Mouse (Mus musculus) neural tube, embryonic 11.5 days (tissue): ENCODE data around the gene Psenen. TPM values are rescaled to one million over a fixed set of nuclear protein-coding genes. Genes with fewer than 3 reads are reported as not detected.
A peak's percentile ranks its signal among the peaks of the same experiment; 100 is the strongest.

Experiments used
- ATAC-seq: fragments of 200-750 bp; cut with Nextera tagmentation; 2 replicates; pipeline ENCODE4 v1.8.0; 2017; ENCODE audit warnings: moderate number of reproducible peaks, mild to moderate bottlenecking, moderate TSS enrichment, moderate library complexity; ENCODE audit not compliant: insufficient read depth, low FRiP score, low TSS enrichment
- DNase-seq: peaks from one replicate; pipeline ENCODE4 v3.0.0-alpha.2; 2015; ENCODE audit warnings: low spot score
- H3K27ac ChIP-seq: fragments of 300-500 bp; sonication (generic); 2 replicates; pipeline ENCODE4 v1.5.1; 2014; ENCODE audit warnings: low read depth, mild to moderate bottlenecking, low read length
- H3K27me3 ChIP-seq: fragments of 300-500 bp; sonication (generic); 2 replicates; pipeline ENCODE4 v1.6.1; 2014; ENCODE audit warnings: mild to moderate bottlenecking, low read length, mixed read lengths; ENCODE audit not compliant: control insufficient read depth, insufficient read depth
- H3K36me3 ChIP-seq: fragments of 300-500 bp; sonication (generic); 2 replicates; pipeline ENCODE4 v1.6.1; 2014; ENCODE audit warnings: mild to moderate bottlenecking, low read length, moderate library complexity, mixed read lengths; ENCODE audit not compliant: control insufficient read depth, insufficient read depth
- H3K4me1 ChIP-seq: fragments of 300-500 bp; sonication (generic); 2 replicates; pipeline ENCODE4 v1.6.1; 2014; ENCODE audit warnings: low read length, mixed read lengths; ENCODE audit not compliant: control insufficient read depth, insufficient read depth
- H3K4me2 ChIP-seq: fragments of 300-500 bp; sonication (generic); 2 replicates; pipeline ENCODE4 v1.6.1; 2014; ENCODE audit warnings: low read depth, mild to moderate bottlenecking, moderate library complexity
- H3K4me3 ChIP-seq: fragments of 300-500 bp; sonication (generic); 2 replicates; pipeline ENCODE4 v1.5.1; 2014; ENCODE audit warnings: low read depth, low read length
- H3K9ac ChIP-seq: fragments of 300-500 bp; sonication (generic); 2 replicates; pipeline ENCODE4 v1.6.1; 2014; ENCODE audit warnings: mild to moderate bottlenecking, low read length
- H3K9me3 ChIP-seq: fragments of 300-500 bp; sonication (generic); 2 replicates; pipeline ENCODE4 v1.6.1; 2016; ENCODE audit warnings: low read length; ENCODE audit not compliant: control insufficient read depth
- WGBS: fragments of 180-500 bp; shearing (Covaris S2); extraction: QIAGEN DNeasy Blood & Tissue Kit; methylation state at CpG from one replicate; pipeline ENCODE4 v1.1.7; 2014; 5-methylcytosine and 5-hydroxymethylcytosine counted together
- polyA plus RNA-seq: library from polyadenylated mRNA; unstranded; fragments of >200 nt; fragmentation: Nextera tagmentation; extraction: Ambion mirVana; gene quantifications from 2 replicates; pipeline ENCODE4 v1.2.1, GENCODE M21; 2014

The Psenen gene
- polyA plus RNA-seq, 1 experiment from 2014 or later = 97.8 TPM

- ATAC-seq = no peak
- H3K4me1 ChIP-seq = peaks cover 13% of the 10 kb centered on the region
- H3K9ac ChIP-seq = peak overlapping the region; percentile 65
- no peak for DNase-seq
- peak overlapping the region; percentile 93 for H3K4me2 ChIP-seq
- H3K36me3 ChIP-seq = peaks cover 16% of the 10 kb centered on the region
- 12% methylated on average over 23 of the region's 23 CpGs for WGBS
- peak overlapping the region; percentile 45 for H3K4me3 ChIP-seq
- no peaks in the 10 kb centered on the region for H3K9me3 ChIP-seq
- H3K27ac ChIP-seq = no peak overlapping the region
- no peaks in the 10 kb centered on the region for H3K27me3 ChIP-seq
Measured at GRCm38 (mm10) chr7:30553021-30553589, 10.3 kb downstream of the Psenen start.

DNA sequence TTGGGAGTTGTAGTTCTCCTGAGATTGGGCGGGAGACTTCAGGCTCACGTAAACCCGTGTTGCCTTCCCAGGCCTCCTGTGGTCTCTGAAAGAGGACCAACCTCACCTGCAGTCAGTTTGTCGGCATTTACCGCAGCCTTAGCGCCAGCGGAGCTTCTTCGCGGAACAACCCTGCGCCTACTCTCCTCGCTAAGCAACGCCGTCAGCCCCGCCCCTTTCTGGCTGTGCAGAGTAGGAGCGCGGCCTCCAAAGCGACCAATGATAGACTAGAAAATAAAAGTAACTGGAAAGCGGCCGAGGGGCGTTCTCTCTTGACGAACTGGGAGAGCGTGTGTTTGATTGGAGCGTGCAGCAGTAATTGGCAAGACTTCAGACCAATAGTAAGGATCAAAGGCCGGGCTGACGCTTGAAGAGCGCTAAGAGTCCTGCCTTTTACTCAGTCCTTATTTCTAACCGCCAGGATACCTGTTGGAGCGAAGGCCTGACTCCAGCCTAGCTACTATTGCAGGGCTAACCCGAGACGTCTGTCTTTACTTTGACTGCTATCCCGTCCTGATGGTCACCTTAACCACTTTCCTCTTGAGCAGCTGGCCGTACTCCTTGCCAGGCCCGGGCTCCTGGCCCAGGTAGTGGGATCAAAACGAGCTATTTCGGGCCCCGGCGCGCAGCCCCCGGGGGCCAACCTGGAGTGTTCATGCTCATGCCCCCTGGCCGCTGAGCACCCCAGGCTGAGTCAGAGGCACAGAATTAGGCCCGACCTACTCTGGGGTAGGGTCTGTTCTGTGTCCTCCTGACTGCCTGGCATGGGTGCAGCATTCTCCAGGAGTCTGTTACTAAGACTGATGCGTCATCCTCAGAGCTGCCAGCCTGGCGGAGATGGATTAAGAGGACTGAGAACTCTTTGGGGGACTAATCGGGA, 11.1 kb downstream of the Psenen start, which contains the start of the genes Hspb6 and Proser3:
Gene Hspb6, plus strand, starts transcription at position 77 of the 919 bp plus-strand sequence.
Gene Proser3, minus strand, starts transcription at position 198 of the 919 bp plus-strand sequence.
- H3K27ac ChIP-seq = peak within 1 kb of the TSS; percentile 75
- H3K27me3 ChIP-seq = no peaks in the 10 kb centered on the region
- peak within 1 kb of the TSS; percentile 93 for H3K4me2 ChIP-seq
- H3K4me3 ChIP-seq = peak within 1 kb of the TSS; percentile 45
- DNase-seq = peak; percentile 95
- peaks cover 13% of the 10 kb centered on the region for H3K4me1 ChIP-seq
- H3K9me3 ChIP-seq = no peaks in the 10 kb centered on the region
- peaks cover 16% of the 10 kb centered on the region for H3K36me3 ChIP-seq
- ATAC-seq = peak; percentile 88
- peak within 1 kb of the TSS; percentile 65 for H3K9ac ChIP-seq
- WGBS = 2% methylated on average over 44 of the region's 44 CpGs

DNA sequence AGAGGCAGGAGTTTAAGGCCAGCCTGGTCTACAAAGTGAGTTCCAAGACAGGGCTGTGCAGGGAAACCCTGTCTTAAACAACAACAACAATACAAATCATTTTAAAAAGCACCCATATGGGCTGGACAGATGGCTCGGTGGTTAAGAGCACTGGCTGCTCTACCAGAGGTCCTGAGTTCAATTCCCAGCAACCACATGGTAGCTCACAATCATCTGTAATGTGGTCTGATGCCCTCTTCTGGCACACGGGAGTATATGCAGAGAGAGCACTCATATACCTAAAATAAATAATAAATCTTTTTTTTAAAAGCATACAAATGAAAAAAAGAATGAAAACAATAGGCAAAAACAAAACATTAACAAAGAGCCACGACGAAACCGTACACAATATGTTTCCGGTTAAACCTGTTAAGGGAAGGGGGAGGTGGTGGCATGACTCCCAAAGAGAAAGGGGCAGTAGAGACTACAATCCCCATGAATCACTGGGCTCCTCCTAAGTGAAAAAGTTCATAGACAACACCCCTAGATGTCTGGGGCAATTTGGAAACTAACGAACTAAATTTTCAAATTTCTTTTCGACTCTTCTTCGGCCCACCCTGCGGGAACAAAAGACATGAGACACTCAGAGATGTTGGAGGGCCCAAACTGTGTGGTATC, 11.9 kb downstream of the Psenen start:
- Histone ChIP-seq H3K4me1 (peaks cover 13% of the 10 kb centered on the region), H3K4me3 (peak overlapping the region; percentile 45), H3K9ac (peak overlapping the region; percentile 56), H3K36me3 (peaks cover 10% of the 10 kb centered on the region), H3K9me3 (no peaks in the 10 kb centered on the region), H3K27ac (peak overlapping the region; percentile 75), H3K4me2 (peak overlapping the region; percentile 93), H3K27me3 (no peaks in the 10 kb centered on the region)
- DNase-seq = no peak
- peak; percentile 71 for ATAC-seq
- 3% methylated on average over 10 of the region's 10 CpGs for WGBS

DNA sequence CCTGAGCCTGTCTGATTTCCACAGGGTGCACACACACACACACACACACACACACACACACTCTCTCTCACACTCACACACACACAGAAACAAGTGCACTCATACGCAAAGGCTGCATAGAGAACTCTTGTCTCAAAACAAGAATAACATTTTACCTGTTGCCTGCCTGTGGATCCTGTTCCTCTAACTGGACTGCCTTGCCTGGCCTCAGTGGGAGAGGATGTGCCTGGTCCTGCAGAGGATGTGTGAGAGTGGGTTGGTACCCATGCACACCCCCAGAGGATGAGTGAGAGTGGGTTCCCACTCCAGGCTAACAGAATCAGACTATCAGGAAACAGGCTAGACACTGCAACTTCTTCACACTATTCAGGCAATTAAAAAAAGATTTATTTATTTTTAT, 12.8 kb downstream of the Psenen start:
- Histone ChIP-seq H3K9ac (no peak overlapping the region), H3K27ac (no peak overlapping the region), H3K4me2 (no peak overlapping the region), H3K27me3 (no peaks in the 10 kb centered on the region), H3K4me1 (peaks cover 13% of the 10 kb centered on the region), H3K9me3 (no peaks in the 10 kb centered on the region), H3K36me3 (peaks cover 10% of the 10 kb centered on the region), H3K4me3 (no peak overlapping the region)
- ATAC-seq (no peak), DNase-seq (no peak)
- 89% methylated on average over 1 of the region's 1 CpGs for WGBS

- Histone ChIP-seq H3K9ac (no peak overlapping the region), H3K27me3 (no peaks in the 10 kb centered on the region), H3K4me1 (peaks cover 13% of the 10 kb centered on the region), H3K36me3 (peaks cover 6% of the 10 kb centered on the region), H3K9me3 (no peaks in the 10 kb centered on the region), H3K27ac (no peak overlapping the region), H3K4me3 (no peak overlapping the region), H3K4me2 (no peak overlapping the region)
- ATAC-seq (no peak), DNase-seq (no peak)
- WGBS = 81% methylated on average over 2 of the region's 2 CpGs
Measured at GRCm38 (mm10) chr7:30549880-30550279, 13.5 kb downstream of the Psenen start.

DNA sequence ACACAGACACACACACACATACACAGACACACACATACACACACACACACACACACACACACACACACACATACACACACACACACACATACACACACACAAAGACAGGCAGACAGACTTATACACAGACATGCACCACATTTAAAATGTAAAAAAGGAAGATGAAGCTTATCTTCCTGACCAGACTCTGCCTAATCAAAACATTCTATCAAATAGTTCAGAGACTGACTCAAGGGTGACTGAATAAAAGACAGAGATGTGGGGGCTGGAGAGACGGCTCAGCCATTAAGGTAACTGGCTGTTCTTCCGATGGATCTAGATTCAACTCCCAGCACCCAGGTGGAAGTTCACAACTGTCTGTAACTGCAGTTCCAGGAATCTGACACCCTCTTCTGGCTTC, 19.1 kb downstream of the Psenen start:
- peaks cover 4% of the 10 kb centered on the region for H3K36me3 ChIP-seq
- H3K9me3 ChIP-seq = no peaks in the 10 kb centered on the region
- 100% methylated on average over 2 of the region's 2 CpGs for WGBS
- no peak overlapping the region for H3K4me3 ChIP-seq
- no peak overlapping the region for H3K9ac ChIP-seq
- no peak overlapping the region for H3K4me2 ChIP-seq
- ATAC-seq (no peak), DNase-seq (no peak)
- H3K4me1 ChIP-seq = no peaks in the 10 kb centered on the region
- H3K27ac ChIP-seq = no peak overlapping the region
- no peaks in the 10 kb centered on the region for H3K27me3 ChIP-seq

DNA sequence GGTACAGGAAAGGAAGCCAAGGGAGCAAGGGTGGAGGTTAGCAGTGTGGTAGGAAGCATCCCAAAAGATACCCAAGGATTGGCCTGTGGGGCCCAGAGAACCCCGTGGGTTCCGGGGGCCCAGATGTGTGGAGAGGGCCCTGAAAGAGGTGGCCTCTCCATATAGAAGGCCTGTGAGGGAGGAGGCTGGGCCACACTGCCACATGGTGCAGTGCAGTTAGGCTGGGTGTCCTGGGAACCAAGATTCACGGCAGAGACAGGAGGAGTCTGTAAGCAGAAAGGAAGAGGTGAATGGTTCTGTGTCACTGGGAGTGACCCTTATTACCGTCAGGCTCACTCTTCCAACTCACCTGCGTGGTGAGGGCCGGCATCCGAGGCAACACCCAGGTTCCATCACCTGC, 22.9 kb downstream of the Psenen start:
- Histone ChIP-seq H3K4me2 (no peak overlapping the region), H3K4me1 (no peaks in the 10 kb centered on the region), H3K4me3 (no peak overlapping the region), H3K27me3 (no peaks in the 10 kb centered on the region), H3K36me3 (peaks cover 2% of the 10 kb centered on the region), H3K9ac (no peak overlapping the region), H3K27ac (no peak overlapping the region), H3K9me3 (no peaks in the 10 kb centered on the region)
- ATAC-seq (no peak), DNase-seq (no peak)
- 94% methylated on average over 7 of the region's 7 CpGs for WGBS

DNA sequence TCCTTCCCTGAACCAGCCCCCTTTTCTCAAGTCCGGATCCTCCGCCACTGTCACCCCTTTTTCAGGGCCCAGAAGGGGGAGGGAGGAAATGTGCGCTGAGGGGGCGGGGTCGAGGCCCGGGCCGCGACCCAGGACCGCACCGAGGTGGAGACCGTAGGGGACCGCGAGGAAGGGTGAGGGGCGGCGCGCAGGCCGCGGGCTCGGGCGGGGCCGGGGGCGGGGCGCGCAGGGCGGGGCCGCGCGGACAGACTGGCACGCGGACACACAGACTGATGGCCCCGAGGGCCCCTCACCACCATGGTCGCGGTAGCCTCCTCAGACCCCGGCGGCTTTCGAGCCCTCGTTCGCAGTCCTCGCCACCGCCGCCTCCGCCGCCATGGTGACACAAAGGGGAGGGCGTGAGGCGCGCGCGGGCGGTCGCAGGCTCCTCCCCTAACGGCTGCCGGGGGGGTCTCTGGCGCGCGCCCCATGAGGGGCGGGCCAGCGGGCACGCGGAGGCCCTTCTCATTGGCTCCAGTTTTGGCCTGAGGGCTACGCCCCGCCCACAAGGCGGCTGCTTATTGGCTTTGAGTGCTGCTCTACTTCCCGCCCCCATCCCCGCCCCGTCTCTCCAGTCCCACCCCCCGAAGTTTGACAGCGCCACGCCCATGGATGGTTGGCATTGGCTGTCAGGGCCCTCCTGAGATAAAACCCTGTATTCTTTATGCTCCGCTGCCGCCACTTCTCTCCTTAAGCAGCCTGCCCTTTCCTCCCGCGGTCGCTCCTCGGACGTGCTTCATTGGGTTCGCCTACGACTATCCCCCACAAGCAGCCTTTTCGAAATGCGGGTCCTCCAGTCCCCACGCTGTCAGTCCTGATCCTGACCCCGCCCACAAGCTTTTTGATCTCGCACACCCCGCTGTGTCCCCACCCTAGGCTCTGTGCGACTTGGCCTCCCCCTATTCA, 28.5 kb downstream of the Psenen start, which contains the start of gene Arhgap33:
Gene Arhgap33, minus strand, starts transcription at position 428 of the 945 bp plus-strand sequence.
- no peaks in the 10 kb centered on the region for H3K27me3 ChIP-seq
- DNase-seq (peak; percentile 99), ATAC-seq (peak; percentile 89)
- H3K9ac ChIP-seq = peak within 1 kb of the TSS; percentile 86
- H3K27ac ChIP-seq = peak within 1 kb of the TSS; percentile 79
- H3K4me2 ChIP-seq = peak within 1 kb of the TSS; percentile 89
- no peaks in the 10 kb centered on the region for H3K9me3 ChIP-seq
- H3K36me3 ChIP-seq = peaks cover 12% of the 10 kb centered on the region
- peaks cover 18% of the 10 kb centered on the region for H3K4me1 ChIP-seq
- under 1% methylated on average over 58 of the region's 84 CpGs for WGBS
- peak within 1 kb of the TSS; percentile 78 for H3K4me3 ChIP-seq
